Mouse (Mus musculus): ENCODE results near the gene Rab11fip3.

Gene Rab11fip3

GRCm38 (mm10) chr17:26031583-26031982 is 37.8 kb downstream of the Rab11fip3 start:
- peak; percentile 67 to 74 for DNase-seq

- DNase-seq: no peak
Measured at GRCm38 (mm10) chr17:26028261-26028660, 41.1 kb downstream of the Rab11fip3 start.

- DNase-seq: no peak
Measured at GRCm38 (mm10) chr17:26024674-26025073, 44.7 kb downstream of the Rab11fip3 start.

GRCm38 (mm10) chr17:26023966-26024365 is 45.4 kb downstream of the Rab11fip3 start:
- no peak for DNase-seq

- no peak for DNase-seq
Measured at GRCm38 (mm10) chr17:26023181-26023580, 46.2 kb downstream of the Rab11fip3 start.

GRCm38 (mm10) chr17:26021728-26022341 is 47.5 kb downstream of the Rab11fip3 start:
- DNase-seq: no peak

GRCm38 (mm10) chr17:26020848-26021347 is 48.5 kb downstream of the Rab11fip3 start:
- no peak for DNase-seq

- DNase-seq: no peak
Measured at GRCm38 (mm10) chr17:26018388-26018787, 51.0 kb downstream of the Rab11fip3 start.

GRCm38 (mm10) chr17:26017949-26018348 is 51.4 kb downstream of the Rab11fip3 start:
- DNase-seq: no peak

GRCm38 (mm10) chr17:26017021-26017420 is 52.3 kb downstream of the Rab11fip3 start:
- DNase-seq: no peak

GRCm38 (mm10) chr17:26013711-26014110 is 55.6 kb downstream of the Rab11fip3 start:
- no peak for DNase-seq

- DNase-seq: peak; percentile 95 to 98
Measured at GRCm38 (mm10) chr17:26011841-26012460, 57.4 kb downstream of the Rab11fip3 start.

GRCm38 (mm10) chr17:26009540-26009939 is 59.8 kb downstream of the Rab11fip3 start:
- peak; percentile 91 to 93 for DNase-seq

- DNase-seq: no peak
Measured at GRCm38 (mm10) chr17:26008787-26009186, 60.6 kb downstream of the Rab11fip3 start.

GRCm38 (mm10) chr17:26008331-26008730 is 61.0 kb downstream of the Rab11fip3 start:
- no peak for DNase-seq

GRCm38 (mm10) chr17:26007646-26008045 is 61.7 kb downstream of the Rab11fip3 start:
- DNase-seq: no peak

GRCm38 (mm10) chr17:26005731-26006450 is 63.5 kb downstream of the Rab11fip3 start:
- DNase-seq: no peak

GRCm38 (mm10) chr17:26004711-26005110 is 64.6 kb downstream of the Rab11fip3 start:
- DNase-seq: no peak

- no peak for DNase-seq
Measured at GRCm38 (mm10) chr17:26003864-26004263, 65.5 kb downstream of the Rab11fip3 start.

- no peak for DNase-seq
Measured at GRCm38 (mm10) chr17:25998425-25998824, 70.9 kb downstream of the Rab11fip3 start.

- DNase-seq: no peak
Measured at GRCm38 (mm10) chr17:25993489-25993888, 75.9 kb downstream of the Rab11fip3 start.

GRCm38 (mm10) chr17:25992274-25992673 is 77.1 kb downstream of the Rab11fip3 start:
- no peak for DNase-seq

GRCm38 (mm10) chr17:25990331-25990730 is 79.0 kb downstream of the Rab11fip3 start:
- DNase-seq: no peak
